Mouse (Mus musculus): ENCODE data around the gene Grhl1.
"Not testable (repeated sequence)": the region's sequence is repeated elsewhere in the genome, so short reads cannot be mapped to it uniquely, and the experiment has no call there.

Grhl1 gene

GRCm38 (mm10) chr12:24571523-24572392 is at the start of gene Grhl1:
Gene Grhl1 (plus strand): TSS chr12:24572283.
- DNase-seq, result peak; percentile 96

- DNase-seq, result not testable (repeated sequence)
Measured at GRCm38 (mm10) chr12:24525065-24525464, 47.0 kb upstream of the Grhl1 start.

GRCm38 (mm10) chr12:24536390-24536789 is 35.7 kb upstream of the Grhl1 start:
- peak in 1 of 2 experiments; percentile 16 for DNase-seq

GRCm38 (mm10) chr12:24537201-24537600 is 34.9 kb upstream of the Grhl1 start:
- no peak for DNase-seq

- no peak for DNase-seq
Measured at GRCm38 (mm10) chr12:24537965-24538364, 34.1 kb upstream of the Grhl1 start.

GRCm38 (mm10) chr12:24541426-24542154 is 30.5 kb upstream of the Grhl1 start:
- no peak for DNase-seq

- no peak for DNase-seq
Measured at GRCm38 (mm10) chr12:24547686-24548085, 24.4 kb upstream of the Grhl1 start.

GRCm38 (mm10) chr12:24548885-24549284 is 23.2 kb upstream of the Grhl1 start:
- DNase-seq, result no peak

GRCm38 (mm10) chr12:24552531-24552930 is 19.6 kb upstream of the Grhl1 start:
- DNase-seq, result no peak

GRCm38 (mm10) chr12:24555976-24556375 is 16.1 kb upstream of the Grhl1 start:
- DNase-seq, result no peak

- no peak for DNase-seq
Measured at GRCm38 (mm10) chr12:24563395-24563960, 8.6 kb upstream of the Grhl1 start.

- no peak for DNase-seq
Measured at GRCm38 (mm10) chr12:24565311-24565710, 6.8 kb upstream of the Grhl1 start.

- no peak for DNase-seq
Measured at GRCm38 (mm10) chr12:24567606-24568005, 4.5 kb upstream of the Grhl1 start.

- no peak for DNase-seq
Measured at GRCm38 (mm10) chr12:24572421-24573274, 565 bp downstream of the Grhl1 start.

GRCm38 (mm10) chr12:24573275-24573580 is 1.1 kb downstream of the Grhl1 start:
- DNase-seq, result no peak

- no peak for DNase-seq
Measured at GRCm38 (mm10) chr12:24574870-24575269, 2.8 kb downstream of the Grhl1 start.

GRCm38 (mm10) chr12:24580452-24580851 is 8.4 kb downstream of the Grhl1 start:
- DNase-seq, result no peak

- no peak for DNase-seq
Measured at GRCm38 (mm10) chr12:24580996-24581683, 9.1 kb downstream of the Grhl1 start.

GRCm38 (mm10) chr12:24583653-24584052 is 11.6 kb downstream of the Grhl1 start:
- DNase-seq, result no peak

- no peak for DNase-seq
Measured at GRCm38 (mm10) chr12:24584835-24585234, 12.8 kb downstream of the Grhl1 start.

- no peak for DNase-seq
Measured at GRCm38 (mm10) chr12:24586193-24586592, 14.1 kb downstream of the Grhl1 start.

- no peak for DNase-seq
Measured at GRCm38 (mm10) chr12:24590371-24590770, 18.3 kb downstream of the Grhl1 start.

All from kidney, postnatal 36 days (tissue).